Mouse (Mus musculus) spleen, postnatal 10 days (tissue): ENCODE results near the gene Gabbr2.

Source experiments
- DNase-seq, 2 experiments: peaks; one replicate each; pipeline ENCODE4 v3.0.0; 2021 to 2022; ENCODE audit warnings: low spot score in 2 of 2

Gabbr2 gene

DNA sequence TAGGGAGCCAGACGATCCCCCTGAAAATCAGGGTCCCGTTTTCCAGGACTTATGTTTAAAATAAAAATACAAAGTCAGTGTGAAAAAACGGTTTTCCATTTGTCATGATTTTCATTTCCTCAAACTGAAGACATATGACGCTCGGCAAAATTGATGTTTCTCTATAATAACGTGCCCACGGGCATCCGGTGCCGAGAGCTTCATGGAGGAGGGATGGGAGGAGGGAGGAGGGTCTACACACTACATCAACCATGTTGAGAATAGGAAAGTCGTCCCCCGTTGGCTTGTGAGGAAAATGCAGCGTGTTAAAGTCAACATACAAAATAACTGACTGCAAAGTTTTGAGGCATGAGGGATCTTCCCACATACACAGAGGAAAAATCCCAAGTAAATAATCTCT, 75.7 kb downstream of the Gabbr2 start:
- no peak for DNase-seq

GRCm38 (mm10) chr4:46915476-46915875, 76.2 kb downstream of the Gabbr2 start:
- DNase-seq = no peak

- DNase-seq = no peak
Measured at GRCm38 (mm10) chr4:46914606-46915005, 77.1 kb downstream of the Gabbr2 start.

GRCm38 (mm10) chr4:46906036-46906691, 85.5 kb downstream of the Gabbr2 start:
- DNase-seq = no peak

DNA sequence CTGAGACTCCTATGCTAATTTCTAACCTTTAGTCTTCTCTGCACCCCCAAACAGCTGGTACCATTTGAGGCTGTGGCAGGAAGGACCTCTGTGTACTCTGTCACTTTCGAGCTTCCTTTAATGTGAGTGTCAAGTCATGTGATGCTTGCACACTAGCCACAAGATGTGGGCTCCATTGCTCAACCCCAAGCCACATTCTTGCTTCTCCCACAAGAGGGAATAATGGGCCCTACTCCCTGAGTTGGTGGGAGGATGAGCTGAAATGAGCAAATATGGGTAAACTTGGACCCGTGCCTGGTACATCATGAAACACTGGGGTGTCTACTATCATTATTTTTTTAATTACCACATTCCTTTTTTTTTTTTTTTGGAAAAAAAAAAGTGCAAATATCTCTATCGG, 86.5 kb downstream of the Gabbr2 start:
- no peak for DNase-seq

DNA sequence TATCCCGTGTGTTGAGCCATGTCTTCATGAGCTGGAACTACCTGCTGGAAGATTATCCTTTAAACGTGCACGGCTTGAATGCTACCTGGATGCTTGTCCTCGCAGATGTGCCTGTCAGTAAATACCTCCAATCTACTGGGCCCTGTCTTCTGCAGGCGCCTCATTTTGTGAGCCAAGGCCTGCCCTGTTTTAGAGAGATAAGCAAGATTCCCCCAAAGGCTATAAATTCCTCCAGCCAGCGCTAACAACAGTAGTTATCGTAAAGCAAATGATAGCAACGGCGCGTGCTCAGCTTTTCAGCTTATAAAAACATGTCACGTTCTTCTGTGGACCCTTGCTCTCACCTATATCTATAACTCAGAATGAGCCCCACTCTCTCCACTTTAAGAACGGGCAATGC, 87.5 kb downstream of the Gabbr2 start:
- DNase-seq = no peak

- DNase-seq = no peak
Measured at GRCm38 (mm10) chr4:46898546-46898945, 93.1 kb downstream of the Gabbr2 start.

DNA sequence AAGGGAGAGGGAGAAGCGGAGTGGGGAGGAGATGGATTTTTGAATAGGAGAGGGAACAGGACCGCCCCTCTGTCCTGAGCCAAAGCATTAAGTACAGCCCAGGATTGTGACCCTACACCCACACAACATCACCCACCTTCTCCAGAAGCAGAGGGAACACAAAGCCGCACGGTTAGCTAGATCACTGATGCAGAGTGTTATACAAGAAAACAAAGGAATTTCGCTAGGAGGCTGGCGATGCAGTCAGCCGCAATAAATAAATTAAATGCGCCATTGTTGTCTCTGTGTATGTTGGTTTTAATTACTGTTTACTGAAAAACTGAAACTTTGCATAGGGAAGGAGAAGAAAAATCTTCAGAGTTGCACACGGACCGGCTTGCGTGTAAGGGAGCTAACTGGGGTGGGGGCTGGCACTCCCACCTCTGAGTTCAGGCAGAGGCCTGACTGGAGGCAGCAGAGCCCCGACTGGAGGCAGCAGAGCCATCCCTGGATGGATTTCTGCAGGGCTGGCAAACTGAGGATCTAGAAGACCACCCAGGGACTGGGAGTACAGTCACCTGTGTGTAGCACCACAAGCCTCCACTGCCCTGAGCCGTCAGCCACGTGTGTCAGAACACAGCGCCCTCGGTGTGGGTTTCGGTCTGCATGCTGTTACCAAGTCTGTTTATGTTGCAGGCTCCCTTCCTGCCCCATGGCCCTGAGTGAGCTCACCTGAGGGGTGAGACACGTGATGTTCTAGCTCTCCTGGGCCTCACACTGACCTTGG, 93.9 kb downstream of the Gabbr2 start:
- DNase-seq = no peak

DNA sequence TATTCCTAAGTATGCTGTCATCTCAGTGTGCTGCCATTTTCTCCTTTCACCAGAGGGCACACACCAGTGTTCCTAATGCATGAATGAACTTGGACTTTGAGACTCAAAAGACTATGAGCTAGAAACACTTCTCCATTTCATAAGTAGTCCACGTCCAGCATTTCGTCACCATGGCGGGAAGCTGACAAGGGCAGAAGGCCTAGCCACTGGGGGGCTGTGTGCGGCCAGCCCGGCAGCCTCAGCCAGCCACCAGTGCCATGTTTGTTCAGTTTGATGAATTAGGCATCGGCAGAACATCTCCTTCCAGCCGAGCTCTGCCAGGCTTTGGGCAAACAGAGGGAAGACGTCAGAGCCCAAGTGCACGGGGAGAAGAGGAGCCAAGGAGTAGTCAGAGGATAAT, 97.5 kb downstream of the Gabbr2 start:
- DNase-seq = no peak

- DNase-seq = no peak
Measured at GRCm38 (mm10) chr4:46889175-46889574, 102.5 kb downstream of the Gabbr2 start.

GRCm38 (mm10) chr4:46885627-46886383, 105.9 kb downstream of the Gabbr2 start:
- DNase-seq = no peak

DNA sequence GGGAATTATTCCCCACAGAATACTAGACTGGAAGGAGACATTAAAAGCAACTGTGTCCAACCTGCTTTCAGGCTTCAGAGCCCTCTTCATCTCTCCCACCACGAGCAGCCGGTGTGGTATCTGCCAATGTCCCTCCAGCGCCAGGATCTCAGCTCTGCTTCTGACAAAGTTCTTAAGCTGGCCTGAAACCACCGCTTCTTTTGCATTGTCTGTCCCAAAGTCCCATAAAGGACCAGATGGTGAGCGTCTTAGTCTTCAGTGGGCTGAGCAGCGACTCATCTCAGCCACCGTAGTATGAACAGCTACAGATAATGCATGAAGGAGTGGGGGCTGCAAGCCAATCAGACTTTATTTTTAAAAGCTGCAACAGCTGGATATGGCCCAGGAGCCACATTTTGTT, 107.5 kb downstream of the Gabbr2 start:
- no peak for DNase-seq

DNA sequence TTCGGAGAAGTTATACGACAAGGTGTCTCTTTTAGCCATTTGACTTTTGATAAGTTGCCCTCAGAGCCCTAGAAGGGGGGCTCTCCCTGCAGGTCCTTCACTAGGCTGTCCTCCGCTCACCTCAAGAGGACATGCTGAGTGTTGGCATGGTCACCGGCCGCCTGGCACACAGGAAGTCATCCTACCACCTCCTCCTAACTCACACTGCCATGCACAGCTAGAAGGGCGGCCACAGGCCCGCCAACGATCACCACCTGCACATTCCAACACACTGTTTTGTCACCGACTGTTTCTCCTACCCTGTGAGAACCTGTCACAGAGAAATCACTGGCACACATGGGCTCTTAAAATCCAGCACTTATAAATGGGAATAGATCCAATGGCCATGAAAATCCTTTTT, 108.1 kb downstream of the Gabbr2 start:
- no peak for DNase-seq

DNA sequence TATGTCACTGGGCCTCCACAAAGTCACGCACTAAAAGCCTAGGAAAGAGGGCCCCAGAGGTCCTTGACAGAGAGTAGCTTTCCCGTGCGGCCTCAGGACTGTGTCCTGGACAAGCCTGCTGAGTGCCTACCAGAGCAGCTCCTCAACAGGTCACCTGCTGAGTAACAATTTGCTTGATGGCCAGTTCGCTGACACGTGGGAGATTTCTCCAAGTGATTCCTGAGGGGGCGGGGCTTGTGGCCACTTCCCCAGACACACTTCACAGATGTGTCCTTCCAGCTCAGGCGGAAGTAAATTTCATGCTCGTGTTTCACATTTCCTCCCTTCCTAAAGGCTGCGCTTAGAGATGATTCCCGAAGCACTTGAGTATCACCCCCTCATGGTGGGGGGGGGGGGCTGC, 108.6 kb downstream of the Gabbr2 start:
- no peak for DNase-seq

- DNase-seq = no peak
Measured at GRCm38 (mm10) chr4:46881271-46881670, 110.4 kb downstream of the Gabbr2 start.

- no peak for DNase-seq
Measured at GRCm38 (mm10) chr4:46879943-46880342, 111.7 kb downstream of the Gabbr2 start.

DNA sequence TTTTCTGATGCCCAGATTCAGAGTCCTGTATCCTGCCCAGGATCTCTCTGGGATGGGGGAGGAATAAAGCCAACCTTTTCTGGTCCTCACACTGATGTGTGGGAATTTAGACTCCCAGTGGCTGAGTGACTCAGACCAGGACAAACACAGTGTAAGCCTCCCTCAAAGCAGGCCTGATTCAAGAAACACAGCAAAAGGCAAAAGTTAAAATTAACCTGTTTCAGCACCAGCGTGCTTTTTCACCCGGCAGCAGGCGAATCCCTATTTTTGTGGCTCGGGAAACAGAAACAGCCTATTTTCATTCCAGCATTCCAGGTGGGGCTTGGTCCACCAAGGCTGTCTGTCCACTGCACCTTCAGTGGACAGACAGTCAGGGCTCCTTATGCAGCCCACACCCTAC, 118.9 kb downstream of the Gabbr2 start:
- DNase-seq = no peak

- no peak for DNase-seq
Measured at GRCm38 (mm10) chr4:46870157-46870556, 121.5 kb downstream of the Gabbr2 start.

GRCm38 (mm10) chr4:46869380-46869779, 122.3 kb downstream of the Gabbr2 start:
- DNase-seq = no peak

GRCm38 (mm10) chr4:46868921-46869320, 122.8 kb downstream of the Gabbr2 start:
- DNase-seq = no peak

DNA sequence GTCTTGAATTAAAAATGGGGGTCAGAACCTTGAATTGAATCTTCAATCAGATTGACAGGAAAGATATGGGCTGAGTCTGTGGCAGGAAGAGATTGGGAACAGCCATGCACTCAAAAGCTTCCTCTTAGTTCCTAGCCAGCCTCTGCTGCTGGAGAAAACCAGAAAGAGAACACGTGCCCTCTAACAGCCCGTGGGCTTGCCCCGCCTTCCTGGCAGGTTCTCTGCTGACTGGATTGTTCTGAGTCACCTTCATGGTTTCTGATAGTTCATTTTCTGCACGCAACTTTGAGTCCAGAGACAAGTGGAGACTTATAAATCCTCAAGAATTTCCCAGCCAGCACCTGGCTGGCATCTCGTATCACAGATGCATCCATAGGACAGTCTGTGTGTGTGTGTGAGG, 123.5 kb downstream of the Gabbr2 start:
- DNase-seq = no peak

DNA sequence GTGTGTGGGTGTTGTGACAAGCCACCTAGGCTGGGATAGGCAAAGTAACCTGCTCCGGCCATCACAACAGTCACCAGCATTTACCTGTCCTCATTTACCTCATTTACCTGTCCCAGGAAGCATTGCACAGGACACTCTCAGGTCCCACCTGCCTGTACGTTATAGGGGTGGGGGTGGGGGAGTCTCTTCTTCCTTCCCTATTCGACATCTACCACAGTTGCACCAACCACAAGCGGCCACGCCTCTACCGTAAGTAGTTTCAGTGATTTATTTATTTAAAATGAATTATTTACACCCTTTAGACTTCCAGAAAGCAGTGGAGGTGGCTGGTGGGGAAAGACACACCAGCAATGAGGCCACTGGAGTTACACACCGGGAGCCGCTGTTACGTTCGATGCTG, 123.9 kb downstream of the Gabbr2 start:
- no peak for DNase-seq

DNA sequence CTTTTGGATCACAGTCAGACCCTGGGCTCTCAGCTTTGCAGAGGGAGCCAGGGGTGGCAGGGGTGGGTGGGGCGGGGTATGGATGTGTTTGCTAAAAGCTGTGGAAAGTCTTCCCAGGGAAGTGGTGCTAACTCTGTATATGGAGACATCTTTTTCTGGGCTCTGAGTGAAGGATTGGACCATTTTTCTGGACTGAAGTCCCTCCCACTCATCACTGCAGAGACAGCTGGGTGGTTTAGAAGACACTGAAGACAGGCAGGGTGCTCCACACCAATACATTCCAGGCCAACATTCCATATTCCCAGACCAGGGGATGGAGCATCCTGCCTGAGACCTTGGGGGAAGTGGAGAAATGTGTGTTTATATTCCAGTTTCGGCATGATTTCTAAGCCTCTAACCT, 125.6 kb downstream of the Gabbr2 start:
- DNase-seq = no peak
